Mouse (Mus musculus) kidney, embryonic 14.5 days (tissue): ENCODE results near the gene Ush2a. TPM values are rescaled to one million over a fixed set of nuclear protein-coding genes. Genes with fewer than 3 reads are reported as not detected.

Experiments
- ATAC-seq: fragments of 200-750 bp; cut with Nextera tagmentation; 2 replicates; pipeline ENCODE4 v1.8.0; 2017; ENCODE audit warnings: moderate number of reproducible peaks, mild to moderate bottlenecking, moderate TSS enrichment, moderate library complexity; ENCODE audit not compliant: low FRiP score, low TSS enrichment
- H3K27ac ChIP-seq: fragments of 300-500 bp; sonication (generic); 2 replicates; pipeline ENCODE4 v1.5.1; 2014; ENCODE audit warnings: low read depth, mild to moderate bottlenecking, low read length, moderate library complexity, mixed read lengths
- H3K27me3 ChIP-seq: fragments of 300-500 bp; sonication (generic); 2 replicates; pipeline ENCODE4 v1.6.1; 2014; ENCODE audit warnings: mild to moderate bottlenecking, low read length; ENCODE audit not compliant: control insufficient read depth, insufficient read depth
- H3K36me3 ChIP-seq: fragments of 300-500 bp; sonication (generic); 2 replicates; pipeline ENCODE4 v1.6.1; 2014; ENCODE audit warnings: low read length, mixed read lengths; ENCODE audit not compliant: control insufficient read depth, insufficient read depth
- H3K4me1 ChIP-seq: fragments of 300-500 bp; sonication (generic); 2 replicates; pipeline ENCODE4 v1.6.1; 2014; ENCODE audit warnings: low read length, mixed read lengths; ENCODE audit not compliant: control insufficient read depth, insufficient read depth
- H3K4me2 ChIP-seq: fragments of 300-500 bp; sonication (generic); replicated peaks from 2 replicates; pipeline ENCODE4 v1.6.1; 2014; ENCODE audit warnings: low read depth, mild to moderate bottlenecking, low read length
- H3K4me3 ChIP-seq: fragments of 300-500 bp; sonication (generic); 2 replicates; pipeline ENCODE4 v1.5.1; 2014; ENCODE audit warnings: mild to moderate bottlenecking, low read length
- H3K9ac ChIP-seq: fragments of 300-500 bp; sonication (generic); 2 replicates; pipeline ENCODE4 v1.6.1; 2014; ENCODE audit warnings: low read depth, mild to moderate bottlenecking, low read length, moderate library complexity
- H3K9me3 ChIP-seq: fragments of 300-500 bp; sonication (generic); 2 replicates; pipeline ENCODE4 v1.6.1; 2016; ENCODE audit warnings: low read length; ENCODE audit not compliant: control insufficient read depth
- WGBS: fragments of 180-500 bp; shearing (Covaris S2); extraction: QIAGEN DNeasy Blood & Tissue Kit; methylation state at CpG from one replicate; pipeline ENCODE4 v1.1.7; 2014; 5-methylcytosine and 5-hydroxymethylcytosine counted together
- polyA plus RNA-seq: library from polyadenylated mRNA; unstranded; fragments of >200 nt; fragmentation: Nextera tagmentation; extraction: Ambion mirVana; gene quantifications from 2 replicates; pipeline ENCODE4 v1.2.1, GENCODE M21; 2014

The Ush2a gene
- polyA plus RNA-seq, 1 experiment from 2014 or later = 0.23 TPM

DNA sequence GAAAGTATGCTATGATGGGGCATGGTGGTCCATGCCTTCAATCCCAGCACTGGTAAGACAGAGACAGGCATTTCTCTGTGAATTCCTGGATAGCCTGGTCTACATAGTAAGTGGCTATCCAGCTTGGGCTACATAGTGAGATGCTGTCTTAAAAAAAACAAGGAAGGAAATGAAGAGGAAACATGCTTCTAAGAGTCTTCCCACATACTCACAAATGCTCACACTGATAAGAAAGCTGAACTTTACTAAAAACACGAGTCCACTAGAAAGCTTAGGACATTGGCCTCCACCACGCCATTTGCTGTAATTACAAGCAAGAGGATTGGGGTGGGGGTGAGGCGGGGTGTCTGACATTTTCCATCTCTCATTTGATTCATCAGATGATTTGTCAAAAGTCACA, 148.7 kb downstream of the Ush2a start:
- Histone ChIP-seq H3K4me3 (no peak overlapping the region), H3K4me2 (no peak overlapping the region), H3K4me1 (no peaks in the 10 kb centered on the region), H3K36me3 (no peaks in the 10 kb centered on the region), H3K27ac (no peak overlapping the region), H3K9ac (no peak overlapping the region), H3K27me3 (no peaks in the 10 kb centered on the region), H3K9me3 (no peaks in the 10 kb centered on the region)
- ATAC-seq = no peak
- 82% methylated on average over 3 of the region's 3 CpGs for WGBS

DNA sequence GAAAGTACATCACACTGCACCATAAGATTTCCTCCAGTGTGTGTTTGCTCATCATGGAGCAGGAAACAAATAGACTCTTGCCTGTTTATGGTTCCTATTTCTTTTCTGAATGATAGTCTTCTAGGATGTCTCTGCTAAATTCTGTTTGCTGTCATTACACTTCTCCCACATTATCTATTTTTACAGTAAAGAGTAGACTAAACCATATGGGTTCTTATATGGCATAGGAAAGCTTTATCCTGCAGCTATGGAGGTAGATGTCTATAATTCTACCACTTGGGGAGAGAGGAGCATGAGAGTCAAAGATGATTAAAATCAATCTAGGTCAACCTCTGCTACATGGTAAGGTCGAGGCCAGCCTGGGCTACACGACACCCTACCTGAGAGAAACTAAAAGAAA, 158.7 kb downstream of the Ush2a start:
- Histone ChIP-seq H3K9ac (no peak overlapping the region), H3K4me1 (no peaks in the 10 kb centered on the region), H3K36me3 (no peaks in the 10 kb centered on the region), H3K27ac (no peak overlapping the region), H3K9me3 (no peaks in the 10 kb centered on the region), H3K4me2 (no peak overlapping the region), H3K27me3 (no peaks in the 10 kb centered on the region), H3K4me3 (no peak overlapping the region)
- no peak for ATAC-seq
- 86% methylated on average over 2 of the region's 2 CpGs for WGBS

DNA sequence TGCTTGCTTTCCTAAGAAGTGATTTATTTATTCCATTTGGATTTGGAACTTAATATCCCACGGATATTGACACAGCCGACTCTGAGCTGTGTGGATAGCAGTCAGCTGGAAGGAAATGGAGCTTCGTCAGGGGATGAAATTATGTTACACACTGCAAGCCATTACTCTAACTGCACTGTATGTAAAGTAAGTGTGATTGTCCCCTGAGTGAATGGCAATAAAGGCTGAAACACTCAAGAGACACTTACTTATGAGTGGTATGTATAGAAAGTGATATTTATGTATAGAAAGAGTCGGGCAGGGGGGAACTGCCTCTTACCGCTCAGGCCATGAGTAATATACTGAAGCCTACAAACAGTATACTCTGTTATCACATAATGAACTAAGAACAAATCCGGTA, 166.3 kb downstream of the Ush2a start:
- WGBS = 58% methylated on average over 6 of the region's 6 CpGs
- H3K36me3 ChIP-seq = no peaks in the 10 kb centered on the region
- H3K27ac ChIP-seq = no peak overlapping the region
- no peak for ATAC-seq
- no peaks in the 10 kb centered on the region for H3K27me3 ChIP-seq
- no peak overlapping the region for H3K9ac ChIP-seq
- H3K4me2 ChIP-seq = no peak overlapping the region
- H3K4me3 ChIP-seq = no peak overlapping the region
- H3K4me1 ChIP-seq = no peaks in the 10 kb centered on the region
- H3K9me3 ChIP-seq = no peaks in the 10 kb centered on the region

DNA sequence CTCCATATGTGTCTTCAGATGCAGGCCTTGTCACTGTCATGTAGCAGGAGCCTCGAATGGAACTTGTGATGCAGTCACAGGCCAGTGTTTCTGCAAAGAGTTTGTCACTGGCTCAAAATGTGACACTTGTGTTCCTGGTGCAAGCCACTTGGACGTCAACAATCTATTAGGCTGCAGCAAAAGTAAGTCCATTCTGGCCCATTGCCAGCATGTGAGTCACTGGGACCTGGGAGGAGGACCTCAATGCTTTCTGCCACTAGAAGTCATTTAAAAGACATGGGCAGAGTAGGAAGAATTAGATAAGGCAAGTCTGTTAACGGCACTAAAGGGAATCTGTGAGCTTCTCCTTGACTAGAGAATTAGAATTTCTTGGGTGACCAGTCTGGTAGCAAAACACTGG, 168.9 kb downstream of the Ush2a start:
- 63% methylated on average over 3 of the region's 3 CpGs for WGBS
- no peaks in the 10 kb centered on the region for H3K36me3 ChIP-seq
- no peaks in the 10 kb centered on the region for H3K9me3 ChIP-seq
- no peak overlapping the region for H3K27ac ChIP-seq
- H3K4me3 ChIP-seq = no peak overlapping the region
- no peaks in the 10 kb centered on the region for H3K27me3 ChIP-seq
- no peak overlapping the region for H3K4me2 ChIP-seq
- no peak for ATAC-seq
- H3K9ac ChIP-seq = no peak overlapping the region
- H3K4me1 ChIP-seq = no peaks in the 10 kb centered on the region

DNA sequence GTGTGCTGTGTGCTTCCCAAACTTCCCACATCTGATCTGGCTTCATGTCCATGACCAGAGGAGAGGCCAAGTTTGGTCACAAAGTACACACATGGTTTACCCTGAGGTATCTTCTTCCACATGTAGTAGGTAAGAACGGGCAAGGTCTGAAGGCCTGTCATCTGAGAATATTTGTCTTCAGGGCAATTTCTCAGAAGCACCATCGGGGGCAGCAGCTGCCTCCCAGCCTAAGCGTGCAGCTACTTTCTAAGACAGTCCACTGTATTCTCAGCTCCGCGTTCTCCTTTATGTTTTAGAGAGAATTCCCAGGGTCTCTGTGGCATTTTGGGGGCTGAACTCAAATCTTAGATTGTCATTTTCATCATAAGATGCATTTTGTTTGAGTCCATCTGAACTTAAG, 186.1 kb downstream of the Ush2a start:
- H3K9me3 ChIP-seq = no peaks in the 10 kb centered on the region
- no peak overlapping the region for H3K27ac ChIP-seq
- no peaks in the 10 kb centered on the region for H3K36me3 ChIP-seq
- H3K9ac ChIP-seq = no peak overlapping the region
- H3K4me1 ChIP-seq = no peaks in the 10 kb centered on the region
- H3K27me3 ChIP-seq = no peaks in the 10 kb centered on the region
- H3K4me2 ChIP-seq = no peak overlapping the region
- no peak for ATAC-seq
- WGBS = 72% methylated on average over 5 of the region's 5 CpGs
- H3K4me3 ChIP-seq = no peak overlapping the region

DNA sequence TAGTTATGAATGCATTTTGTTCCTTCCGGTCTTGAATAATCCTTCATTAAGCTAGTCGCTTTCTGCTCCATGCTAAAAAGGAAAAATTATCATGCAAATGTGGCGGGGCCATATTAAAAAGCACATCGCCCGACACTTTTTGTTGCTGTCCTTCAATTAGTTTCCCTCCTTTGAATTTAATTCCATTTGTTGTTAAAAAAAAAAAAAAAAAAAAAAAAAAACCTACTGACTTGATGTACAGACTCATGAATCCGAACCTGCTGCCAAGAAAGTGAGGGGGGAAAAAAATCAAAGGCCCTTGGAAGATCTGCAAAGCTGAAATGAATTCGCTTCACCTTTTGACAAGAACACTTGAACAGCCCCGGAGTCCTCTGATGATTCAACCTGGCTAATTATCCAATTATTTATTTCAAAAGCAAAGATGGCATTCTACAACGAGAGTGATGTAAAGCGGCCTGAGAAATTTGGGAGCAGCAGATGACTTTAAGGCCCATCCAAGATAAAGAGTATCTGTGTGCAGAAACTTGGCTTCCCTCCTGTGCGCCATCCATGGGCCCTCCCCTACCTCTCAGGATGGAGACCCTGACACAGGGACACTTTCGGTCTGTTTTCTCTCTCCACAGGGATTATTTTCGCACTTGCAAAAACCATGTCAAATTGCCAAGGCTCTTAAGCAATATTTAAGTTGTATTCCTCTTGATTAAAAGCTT, 194.8 kb downstream of the Ush2a start:
- no peak overlapping the region for H3K4me3 ChIP-seq
- H3K36me3 ChIP-seq = no peaks in the 10 kb centered on the region
- no peaks in the 10 kb centered on the region for H3K4me1 ChIP-seq
- 0 out of 2 replicates have a peak, but pooled peaks cover 3% of the 10 kb centered on the region for H3K27me3 ChIP-seq
- H3K9me3 ChIP-seq = no peaks in the 10 kb centered on the region
- no peak overlapping the region for H3K27ac ChIP-seq
- H3K4me2 ChIP-seq = no peak overlapping the region
- ATAC-seq = no peak
- 68% methylated on average over 13 of the region's 13 CpGs for WGBS
- H3K9ac ChIP-seq = no peak overlapping the region

DNA sequence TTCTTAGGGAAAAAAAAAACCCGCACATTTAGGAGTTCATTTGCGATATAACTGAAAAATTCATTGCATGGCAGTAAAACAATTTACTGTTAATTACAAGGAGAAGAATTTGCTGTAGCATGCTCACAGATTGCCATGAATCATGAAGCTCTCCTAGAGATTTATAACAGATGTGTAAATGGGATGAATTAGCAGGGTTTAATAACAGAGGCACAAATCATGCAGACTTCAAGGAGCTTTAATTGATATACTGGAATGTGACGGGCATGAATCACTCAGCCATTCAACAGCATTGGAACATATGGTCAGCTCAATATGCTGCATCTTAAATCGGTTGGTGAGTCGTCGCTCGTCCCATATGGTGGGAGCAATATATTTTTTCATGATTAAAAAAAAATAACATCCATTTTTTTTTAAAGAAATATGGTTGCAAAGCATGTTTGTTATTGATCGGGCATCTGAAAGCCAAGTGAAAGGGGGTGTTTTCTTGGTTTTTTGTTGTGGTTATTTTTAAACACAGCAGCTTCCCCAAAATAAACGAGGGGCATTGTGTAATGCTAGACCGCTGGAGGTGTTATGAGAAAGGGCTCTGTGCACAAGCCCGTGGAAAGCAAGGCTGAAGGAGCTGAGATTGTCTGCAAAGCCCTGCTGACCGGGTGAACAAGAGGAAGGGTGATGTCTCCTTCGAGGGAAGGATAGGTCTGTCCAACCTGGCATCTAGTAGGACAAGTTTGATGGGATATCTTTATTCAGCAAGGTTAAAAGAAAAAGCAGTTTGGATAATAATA, 195.6 kb downstream of the Ush2a start:
- no peak overlapping the region for H3K4me2 ChIP-seq
- 30% methylated on average over 13 of the region's 13 CpGs for WGBS
- H3K27ac ChIP-seq = no peak overlapping the region
- no peak overlapping the region for H3K4me3 ChIP-seq
- H3K27me3 ChIP-seq = 0 out of 2 replicates have a peak, but pooled peaks cover 3% of the 10 kb centered on the region
- H3K36me3 ChIP-seq = no peaks in the 10 kb centered on the region
- no peaks in the 10 kb centered on the region for H3K9me3 ChIP-seq
- H3K4me1 ChIP-seq = no peaks in the 10 kb centered on the region
- no peak overlapping the region for H3K9ac ChIP-seq
- ATAC-seq = no peak

DNA sequence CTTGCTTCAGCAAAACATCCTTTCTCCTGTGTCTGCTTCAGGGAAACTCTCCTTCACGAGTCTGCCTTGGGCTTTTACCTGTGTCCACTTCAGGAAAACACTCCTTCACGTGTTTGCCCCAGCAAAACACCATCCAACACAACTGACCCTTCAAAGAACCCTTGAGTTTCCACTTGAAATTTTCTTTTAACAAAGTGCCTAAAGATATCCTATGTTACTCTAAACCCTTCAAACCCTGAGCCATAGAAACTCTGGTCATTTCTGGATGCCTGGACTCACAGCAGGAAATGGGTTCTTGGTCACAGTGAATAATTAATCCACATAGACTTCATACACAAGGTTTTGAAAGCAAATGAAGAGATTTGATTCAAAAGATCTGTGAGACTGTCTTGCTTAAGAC, 199.4 kb downstream of the Ush2a start:
- Histone ChIP-seq H3K9me3 (no peaks in the 10 kb centered on the region), H3K9ac (no peak overlapping the region), H3K36me3 (no peaks in the 10 kb centered on the region), H3K4me1 (no peaks in the 10 kb centered on the region), H3K27me3 (no peaks in the 10 kb centered on the region), H3K4me2 (no peak overlapping the region), H3K4me3 (no peak overlapping the region), H3K27ac (no peak overlapping the region)
- 80% methylated on average over 2 of the region's 2 CpGs for WGBS
- ATAC-seq = no peak

DNA sequence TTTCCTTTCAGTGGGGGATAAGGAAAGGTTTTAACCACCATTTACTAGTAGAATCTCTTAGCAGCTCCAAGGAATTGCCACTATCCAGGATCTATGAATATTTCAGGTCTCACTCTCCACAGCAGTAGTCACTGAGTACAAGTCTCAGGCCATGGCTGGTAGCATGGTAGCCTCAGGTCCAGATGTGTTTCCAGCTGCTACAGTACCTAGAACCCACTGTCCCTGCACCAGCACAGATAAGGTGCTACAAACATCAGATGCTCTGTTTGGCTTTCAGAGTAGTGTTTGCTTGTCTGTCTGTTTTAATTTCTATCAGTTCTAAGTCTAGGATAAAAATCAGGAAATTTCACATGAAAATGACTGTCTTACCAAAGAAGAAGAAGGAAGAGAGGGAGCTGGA, 202.8 kb downstream of the Ush2a start:
- H3K36me3 ChIP-seq = no peaks in the 10 kb centered on the region
- no peak overlapping the region for H3K27ac ChIP-seq
- no peak overlapping the region for H3K4me2 ChIP-seq
- no peaks in the 10 kb centered on the region for H3K27me3 ChIP-seq
- no peaks in the 10 kb centered on the region for H3K4me1 ChIP-seq
- no peaks in the 10 kb centered on the region for H3K9me3 ChIP-seq
- no peak overlapping the region for H3K9ac ChIP-seq
- ATAC-seq = no peak
- H3K4me3 ChIP-seq = no peak overlapping the region
